Mouse (Mus musculus) heart, embryonic 15.5 days (tissue): ENCODE measurements around the gene Palld. TPM values are rescaled to one million over a fixed set of nuclear protein-coding genes. Genes with fewer than 3 reads are reported as not detected.

Experiments used
- ATAC-seq: fragments of 200-750 bp; cut with Nextera tagmentation; replicated peaks from 2 replicates; pipeline ENCODE4 v1.8.0; 2017; ENCODE audit warnings: low read depth, moderate TSS enrichment; ENCODE audit not compliant: insufficient number of reproducible peaks, insufficient read depth, low FRiP score
- H3K27ac ChIP-seq: fragments of 300-500 bp; sonication (generic); 2 replicates; pipeline ENCODE4 v1.5.1; 2015; ENCODE audit warnings: mild to moderate bottlenecking, inconsistent platforms
- H3K27me3 ChIP-seq: fragments of 300-500 bp; sonication (generic); 2 replicates; pipeline ENCODE4 v1.6.1; 2015; ENCODE audit warnings: inconsistent platforms
- H3K36me3 ChIP-seq: fragments of 300-500 bp; sonication (generic); 2 replicates; pipeline ENCODE4 v1.6.1; 2015; ENCODE audit warnings: mild to moderate bottlenecking, inconsistent platforms
- H3K4me1 ChIP-seq: fragments of 300-500 bp; sonication (generic); replicated peaks from 2 replicates; pipeline ENCODE4 v1.6.1; 2015; ENCODE audit warnings: inconsistent platforms
- H3K4me2 ChIP-seq: fragments of 300-500 bp; sonication (generic); 2 replicates; pipeline ENCODE4 v1.6.1; 2015; ENCODE audit warnings: inconsistent platforms, mild to moderate bottlenecking, moderate library complexity
- H3K4me3 ChIP-seq: fragments of 300-500 bp; sonication (generic); 2 replicates; pipeline ENCODE4 v1.5.1; 2015; ENCODE audit warnings: mild to moderate bottlenecking, inconsistent platforms
- H3K9ac ChIP-seq: fragments of 300-500 bp; sonication (generic); 2 replicates; pipeline ENCODE4 v1.6.1; 2015; ENCODE audit warnings: mild to moderate bottlenecking, inconsistent platforms
- H3K9me3 ChIP-seq: fragments of 300-500 bp; sonication (generic); replicated peaks from 2 replicates; pipeline ENCODE4 v1.6.1; 2016; ENCODE audit warnings: inconsistent platforms
- WGBS: fragments of 180-500 bp; shearing (Covaris S2); methylation state at CpG from one replicate; pipeline ENCODE4 v1.1.7; 2015; ENCODE audit warnings: mixed read lengths; 5-methylcytosine and 5-hydroxymethylcytosine counted together
- polyA plus RNA-seq: library from polyadenylated mRNA; unstranded; fragments of >200 nt; fragmentation: Nextera tagmentation; extraction: Ambion mirVana; gene quantifications from 2 replicates; pipeline ENCODE4 v1.2.1, GENCODE M21; 2015

Palld gene
- polyA plus RNA-seq, 1 experiment from 2014 or later, result 173 TPM

GRCm38 (mm10) chr8:61522132-61522531, 380.4 kb downstream of the Palld start:
- H3K4me1 ChIP-seq, result peaks cover 3% of the 10 kb centered on the region; the same call in 1 of the 2 replicates
- H3K27ac ChIP-seq, result no peak overlapping the region
- no peak for ATAC-seq
- no peak overlapping the region for H3K9ac ChIP-seq
- H3K36me3 ChIP-seq, result peaks cover 75% of the 10 kb centered on the region
- H3K4me2 ChIP-seq, result no peak overlapping the region
- H3K4me3 ChIP-seq, result no peak overlapping the region
- no peaks in the 10 kb centered on the region for H3K9me3 ChIP-seq
- whole genome bisulfite sequencing, result 19% methylated on average over 1 of the region's 1 CpGs
- no peaks in the 10 kb centered on the region for H3K27me3 ChIP-seq

DNA sequence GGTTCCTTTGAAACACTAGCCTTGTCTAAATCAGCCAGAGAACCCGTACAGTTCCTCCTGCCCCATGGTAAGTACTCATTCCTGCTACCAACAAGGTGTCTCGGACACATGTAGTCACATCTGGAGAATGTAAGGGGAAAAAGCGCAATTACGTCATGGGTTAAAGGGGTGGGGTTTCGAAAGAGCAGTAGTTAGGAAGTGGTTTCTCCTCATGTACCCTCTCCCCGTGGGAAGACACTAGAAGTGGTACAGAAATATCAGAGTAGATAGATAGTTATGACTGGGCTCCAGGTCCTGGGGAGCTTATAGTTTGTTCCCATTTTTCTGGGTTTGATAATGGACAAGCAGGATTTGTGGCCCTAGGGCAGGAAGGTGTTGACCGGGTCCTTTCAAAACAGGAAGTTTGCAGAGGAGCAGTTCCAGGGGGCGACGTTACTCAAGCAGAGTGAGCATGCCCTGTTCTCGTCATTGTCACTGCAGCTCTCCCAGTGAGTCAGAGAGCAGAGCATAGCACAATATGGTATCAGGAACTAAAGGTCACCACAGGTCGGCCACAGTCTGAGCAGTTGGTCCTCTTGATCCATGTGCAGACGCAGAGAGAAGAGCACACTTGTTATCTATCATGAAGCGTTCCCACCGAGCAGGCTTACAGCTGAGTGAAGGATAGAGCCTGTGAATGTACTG, 384.8 kb downstream of the Palld start:
- ATAC-seq, result no peak
- Histone ChIP-seq H3K9ac (no peak overlapping the region), H3K4me2 (no peak overlapping the region), H3K27me3 (no peaks in the 10 kb centered on the region), H3K27ac (0 out of 2 replicates have a peak overlapping the region, but pooled peaks have one; percentile 1), H3K4me1 (0 out of 2 replicates have a peak, but pooled peaks cover 3% of the 10 kb centered on the region), H3K4me3 (no peak overlapping the region), H3K36me3 (peaks cover 78% of the 10 kb centered on the region), H3K9me3 (no peaks in the 10 kb centered on the region)
- WGBS, result 58% methylated on average over 14 of the region's 14 CpGs

GRCm38 (mm10) chr8:61516745-61517501, 385.6 kb downstream of the Palld start:
- H3K36me3 ChIP-seq, result peaks cover 78% of the 10 kb centered on the region
- no peaks in the 10 kb centered on the region for H3K27me3 ChIP-seq
- 83% methylated on average over 8 of the region's 8 CpGs for WGBS
- no peak for ATAC-seq
- H3K4me2 ChIP-seq, result no peak overlapping the region
- 0 out of 2 replicates have a peak, but pooled peaks cover 3% of the 10 kb centered on the region for H3K4me1 ChIP-seq
- H3K9me3 ChIP-seq, result no peaks in the 10 kb centered on the region
- no peak overlapping the region for H3K4me3 ChIP-seq
- H3K9ac ChIP-seq, result no peak overlapping the region
- H3K27ac ChIP-seq, result no peak overlapping the region

DNA sequence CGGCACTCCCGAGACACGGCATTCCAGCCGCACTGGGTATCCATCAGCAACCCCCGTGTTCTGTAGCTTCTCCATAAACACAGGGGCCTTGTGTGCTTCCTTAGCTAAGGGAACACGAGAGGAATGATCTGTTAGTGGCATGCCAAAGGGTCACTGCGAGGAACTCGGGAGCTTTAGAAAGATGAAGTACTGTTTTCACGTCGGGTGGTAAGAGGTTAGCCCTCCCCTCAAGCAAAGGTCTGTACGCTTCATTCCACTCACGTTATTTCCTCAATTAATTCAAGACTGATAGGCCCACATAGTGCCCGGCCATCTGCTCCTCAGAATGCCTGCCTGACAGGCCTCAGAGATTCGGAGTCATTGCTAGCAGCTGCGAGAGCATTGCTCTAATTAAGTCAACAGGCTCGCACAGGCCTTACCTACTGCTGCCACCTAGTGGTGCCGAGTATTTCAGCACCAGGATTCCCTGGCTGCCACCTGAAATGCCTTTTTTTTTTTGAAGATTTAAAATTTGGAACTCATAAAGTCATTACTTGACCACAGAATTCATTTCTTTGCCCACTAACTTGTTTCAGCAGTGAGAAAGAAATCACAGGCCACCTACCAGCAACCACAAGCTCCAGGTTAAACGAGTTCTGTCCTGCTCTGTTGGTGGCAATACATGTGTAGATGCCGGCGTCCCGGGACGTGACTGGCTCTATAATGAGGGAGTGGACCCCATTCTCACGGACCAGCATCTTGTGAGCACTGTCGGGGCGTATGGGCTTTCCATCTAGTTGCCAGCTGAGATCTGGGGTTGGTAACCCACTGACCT, 386.4 kb downstream of the Palld start:
- no peak for ATAC-seq
- Histone ChIP-seq H3K9ac (no peak overlapping the region), H3K36me3 (peaks cover 77% of the 10 kb centered on the region), H3K27me3 (no peaks in the 10 kb centered on the region), H3K27ac (no peak overlapping the region), H3K4me1 (0 out of 2 replicates have a peak, but pooled peaks cover 3% of the 10 kb centered on the region), H3K9me3 (no peaks in the 10 kb centered on the region), H3K4me3 (no peak overlapping the region), H3K4me2 (no peak overlapping the region)
- 58% methylated on average over 25 of the region's 25 CpGs for WGBS

DNA sequence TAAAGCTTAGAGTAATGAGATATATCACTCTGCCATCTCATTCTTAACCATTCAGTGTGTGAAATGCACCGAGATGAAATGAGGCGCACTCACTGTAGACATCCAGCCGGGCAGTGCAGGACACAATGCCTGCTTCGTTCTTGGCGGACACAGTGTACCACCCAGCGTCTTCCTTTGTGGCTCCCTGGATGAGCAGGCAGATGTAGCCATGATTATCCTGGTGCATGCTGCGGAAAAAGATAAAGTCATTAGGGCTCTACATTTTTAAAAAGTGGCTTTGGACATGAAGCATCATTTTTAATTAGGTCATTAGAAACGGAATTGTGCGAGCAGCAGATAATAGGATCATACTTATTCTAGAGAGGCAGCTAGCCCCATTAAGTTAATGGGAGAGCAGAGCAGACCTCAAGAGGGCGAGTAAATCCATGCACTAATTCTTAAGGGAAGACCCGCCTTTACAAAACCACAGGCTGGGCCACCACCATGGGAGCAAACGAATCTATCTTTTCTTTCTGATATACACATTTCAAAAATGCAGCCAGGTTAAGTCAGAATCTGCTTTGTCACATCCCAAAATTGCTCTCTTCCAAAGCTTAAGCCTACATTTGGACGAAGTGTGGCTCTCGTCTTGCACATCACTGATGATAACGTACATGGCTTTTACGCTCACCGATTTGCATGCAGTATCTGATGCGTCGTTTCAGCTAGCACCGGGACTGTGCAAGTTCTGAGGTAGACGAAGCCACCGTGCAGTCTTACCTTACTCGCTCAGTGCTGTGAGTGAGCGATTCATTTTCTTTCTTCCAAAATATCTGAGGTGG, 387.2 kb downstream of the Palld start:
- peaks cover 79% of the 10 kb centered on the region for H3K36me3 ChIP-seq
- H3K4me3 ChIP-seq, result no peak overlapping the region
- H3K9me3 ChIP-seq, result no peaks in the 10 kb centered on the region
- no peaks in the 10 kb centered on the region for H3K27me3 ChIP-seq
- no peak overlapping the region for H3K27ac ChIP-seq
- 0 out of 2 replicates have a peak, but pooled peaks cover 3% of the 10 kb centered on the region for H3K4me1 ChIP-seq
- 90% methylated on average over 24 of the region's 24 CpGs for WGBS
- no peak overlapping the region for H3K4me2 ChIP-seq
- no peak for ATAC-seq
- no peak overlapping the region for H3K9ac ChIP-seq

DNA sequence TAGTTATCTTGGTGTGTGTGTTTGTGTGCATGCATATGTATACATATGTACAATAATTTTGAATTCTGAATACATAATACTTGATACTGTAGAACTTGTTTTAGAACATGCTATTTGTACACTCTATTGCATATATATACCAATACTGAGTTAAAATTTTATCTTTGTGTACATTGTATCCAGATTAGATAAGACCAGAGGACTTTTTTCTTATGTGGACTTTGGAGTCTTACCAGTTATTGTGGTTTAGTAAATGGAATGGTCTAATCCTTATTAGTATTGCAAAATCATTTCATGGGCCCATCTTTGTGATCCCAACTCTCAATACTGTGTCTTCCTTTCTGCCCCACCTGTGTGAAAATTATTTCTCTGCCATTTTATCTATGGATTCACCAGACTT, 400.2 kb downstream of the Palld start:
- no peak overlapping the region for H3K9ac ChIP-seq
- H3K4me1 ChIP-seq, result no peaks in the 10 kb centered on the region
- no peak overlapping the region for H3K4me2 ChIP-seq
- H3K9me3 ChIP-seq, result no peaks in the 10 kb centered on the region
- no peak overlapping the region for H3K4me3 ChIP-seq
- peaks cover 7% of the 10 kb centered on the region; the same call in 1 of the 2 replicates for H3K36me3 ChIP-seq
- H3K27me3 ChIP-seq, result no peaks in the 10 kb centered on the region
- no peak for ATAC-seq
- H3K27ac ChIP-seq, result no peak overlapping the region

DNA sequence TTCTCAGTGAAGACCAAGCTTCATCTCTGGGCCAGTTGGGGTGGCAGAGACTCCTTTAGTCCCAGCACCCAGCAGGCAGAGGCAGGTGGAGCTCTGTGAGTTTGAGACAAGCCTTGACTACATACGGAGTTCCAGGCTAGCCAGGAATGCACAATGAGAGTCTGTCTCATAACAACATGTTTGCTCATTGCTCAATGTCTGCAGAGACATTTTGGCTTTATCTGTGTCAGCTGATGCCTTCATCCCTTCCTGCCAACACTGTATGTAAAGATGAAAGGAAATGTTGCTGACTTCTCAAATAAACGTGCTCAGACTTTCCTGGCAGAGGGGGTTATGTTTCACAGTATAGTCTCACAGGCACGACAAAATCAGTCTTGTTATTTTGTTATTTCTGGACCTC, 401.6 kb downstream of the Palld start:
- H3K9ac ChIP-seq, result no peak overlapping the region
- H3K4me1 ChIP-seq, result no peaks in the 10 kb centered on the region
- H3K27ac ChIP-seq, result no peak overlapping the region
- H3K4me3 ChIP-seq, result no peak overlapping the region
- H3K36me3 ChIP-seq, result peaks cover 7% of the 10 kb centered on the region; the same call in 1 of the 2 replicates
- H3K4me2 ChIP-seq, result no peak overlapping the region
- no peaks in the 10 kb centered on the region for H3K27me3 ChIP-seq
- no peaks in the 10 kb centered on the region for H3K9me3 ChIP-seq
- no peak for ATAC-seq
- WGBS, result 39% methylated on average over 3 of the region's 3 CpGs

DNA sequence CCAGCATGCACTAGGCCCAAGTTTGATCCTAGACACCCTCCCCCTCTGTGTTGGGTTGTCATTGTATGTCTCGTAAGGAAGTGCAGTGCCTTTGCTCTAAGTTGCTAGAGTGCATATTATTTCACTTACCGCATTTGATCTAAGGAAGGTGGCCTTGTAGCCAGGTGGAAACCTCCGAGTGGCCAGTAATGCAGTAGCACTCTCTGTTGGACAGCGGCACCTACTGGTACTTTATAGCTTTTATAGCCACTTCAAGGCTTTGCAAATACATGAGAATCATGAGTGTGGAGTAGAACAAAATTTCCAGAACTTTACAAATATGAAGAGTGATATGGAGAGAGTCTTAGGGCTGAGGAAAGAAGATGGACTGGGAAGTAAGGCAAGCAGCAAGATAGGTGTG, 403.5 kb downstream of the Palld start:
- no peak overlapping the region for H3K27ac ChIP-seq
- no peaks in the 10 kb centered on the region for H3K9me3 ChIP-seq
- no peak for ATAC-seq
- H3K4me2 ChIP-seq, result no peak overlapping the region
- H3K4me3 ChIP-seq, result no peak overlapping the region
- no peak overlapping the region for H3K9ac ChIP-seq
- WGBS, result 51% methylated on average over 4 of the region's 4 CpGs
- H3K4me1 ChIP-seq, result no peaks in the 10 kb centered on the region
- H3K27me3 ChIP-seq, result no peaks in the 10 kb centered on the region
- peaks cover 18% of the 10 kb centered on the region; the same call in 1 of the 2 replicates for H3K36me3 ChIP-seq

- no peaks in the 10 kb centered on the region for H3K4me1 ChIP-seq
- no peak overlapping the region for H3K9ac ChIP-seq
- WGBS, result 78% methylated on average over 4 of the region's 4 CpGs
- H3K27ac ChIP-seq, result no peak overlapping the region
- H3K27me3 ChIP-seq, result no peaks in the 10 kb centered on the region
- no peak overlapping the region for H3K4me2 ChIP-seq
- no peaks in the 10 kb centered on the region for H3K9me3 ChIP-seq
- peaks cover 22% of the 10 kb centered on the region for H3K36me3 ChIP-seq
- ATAC-seq, result no peak
- no peak overlapping the region for H3K4me3 ChIP-seq
Measured at GRCm38 (mm10) chr8:61497110-61497509, 405.4 kb downstream of the Palld start.

GRCm38 (mm10) chr8:61488631-61489030, 413.9 kb downstream of the Palld start:
- H3K4me1 ChIP-seq, result peaks cover 4% of the 10 kb centered on the region
- H3K27ac ChIP-seq, result no peak overlapping the region
- peak overlapping the region; percentile 68 for H3K4me3 ChIP-seq
- 91% methylated on average over 8 of the region's 8 CpGs for WGBS
- no peak overlapping the region for H3K9ac ChIP-seq
- ATAC-seq, result no peak
- H3K27me3 ChIP-seq, result no peaks in the 10 kb centered on the region
- no peaks in the 10 kb centered on the region for H3K9me3 ChIP-seq
- peak overlapping the region; percentile 67 for H3K4me2 ChIP-seq
- H3K36me3 ChIP-seq, result peaks cover 12% of the 10 kb centered on the region
